ENCODE assay signal across 18 mouse cellular contexts in genomic region chr16:50839665-50840064, GRCm38 (mm10).
DNase-seq lines count a peak whose midpoint lies in the region; ATAC-seq and TF ChIP-seq lines count a peak whose summit lies in the region.
"Had no signal": no experiment of that assay in that cellular context is flagged by ENCODE, and none has a peak within 500 bp of the region (broad histone marks: within the 10 kb centered on the region; RNA-seq: fewer than 3 reads in every experiment).

No protein-coding gene starts in this region.

- in situ Hi-C loops in CH12.LX (cut with MboI; ENCODE audit: low pct_ligation_motif_present, low pct_unique_long_range_greater_than_20kb, low sequenced_read_pairs), result no loop called here

- H3K4me3 ChIP-seq in CH12.LX (replicated peaks in 1 of 3; ENCODE audit: low read depth in 2 of 3, low read length in 2 of 3, poor library complexity in 1 of 3), result no peak overlapping the region
- no peak overlapping the region for H3K4me3 ChIP-seq in heart, embryonic 12.5 days
- no peak overlapping the region for H3K4me3 ChIP-seq in kidney, embryonic 14.5 days (ENCODE audit: low read length)
- H3K4me3 ChIP-seq: embryonic facial prominence, embryonic 13.5 days; forebrain, embryonic 10.5 days; lung, embryonic 15.5 days; megakaryocyte, embryonic 14.5 days; neural tube, embryonic 15.5 days had no signal

- DNase-seq in frontal cortex, postnatal 10 days (ENCODE audit: low spot score in 2 of 2), result no peak
- DNase-seq in CH12.LX (ENCODE audit: extremely low read depth), result peak; percentile 79
- peak; percentile 48 for DNase-seq in heart, postnatal 4 days
- DNase-seq in lung, postnatal 36 days, result no peak
- DNase-seq in neural tube, embryonic 10.5 days (ENCODE audit: extremely low spot score, low spot score), result no peak
- DNase-seq: cerebellum, adult 11-12 months; kidney, adult 18-20 months; retina, postnatal 1 day; thymus, postnatal 4 days had no signal

- H3K27me3 ChIP-seq in CH12.LX (replicated peaks), result no peaks in the 10 kb centered on the region
- H3K27me3 ChIP-seq in heart, embryonic 12.5 days (replicated peaks), result no peaks in the 10 kb centered on the region
- no peaks in the 10 kb centered on the region for H3K27me3 ChIP-seq in kidney, embryonic 14.5 days (ENCODE audit: control insufficient read depth, insufficient read depth, low read length)
- H3K27me3 ChIP-seq: lung, embryonic 15.5 days; neural tube, embryonic 15.5 days had no signal

- no peak overlapping the region for H3K27ac ChIP-seq in CH12.LX (ENCODE audit: insufficient read depth, low read depth)
- peak overlapping the region; percentile 51; the same call in 1 of the 2 replicates for H3K27ac ChIP-seq in heart, embryonic 12.5 days (ENCODE audit: poor library complexity, severe bottlenecking)
- H3K27ac ChIP-seq in kidney, embryonic 14.5 days (ENCODE audit: low read depth, low read length), result no peak overlapping the region
- H3K27ac ChIP-seq: embryonic facial prominence, embryonic 13.5 days; forebrain, embryonic 10.5 days; hindbrain, postnatal 0 days; lung, embryonic 15.5 days; neural tube, embryonic 15.5 days had no signal

- no peaks in the 10 kb centered on the region for H3K79me2 ChIP-seq in CH12.LX (replicated peaks; ENCODE audit: control insufficient read depth, extremely low read depth, insufficient read depth, poor library complexity, severe bottlenecking)

- TF ChIP-seq POLR2A in CH12.LX (IDR thresholded peaks at IDR 0.05; ENCODE audit: low read depth, low read length), result no peak

- TF ChIP-seq CTCF in CH12.LX (conservative IDR thresholded peaks at IDR 0.05 in 1 of 2, IDR thresholded peaks at IDR 0.05 in 1 of 2; ENCODE audit: low read depth in 2 of 2, low read length in 2 of 2), result no peak

- no peaks in the 10 kb centered on the region for H3K9me3 ChIP-seq in CH12.LX (replicated peaks; ENCODE audit: low read length)
- no peaks in the 10 kb centered on the region for H3K9me3 ChIP-seq in heart, embryonic 12.5 days (replicated peaks)
- H3K9me3 ChIP-seq in kidney, embryonic 14.5 days (ENCODE audit: control insufficient read depth, low read length), result no peaks in the 10 kb centered on the region
- H3K9me3 ChIP-seq: embryonic facial prominence, embryonic 13.5 days; forebrain, embryonic 10.5 days; lung, embryonic 15.5 days; megakaryocyte, embryonic 14.5 days; neural tube, embryonic 15.5 days had no signal

- no peak overlapping the region for H3K4me2 ChIP-seq in CH12.LX (ENCODE audit: insufficient read depth, low read depth, poor library complexity, severe bottlenecking)
- H3K4me2 ChIP-seq in heart, embryonic 12.5 days, result peak overlapping the region; percentile 39
- no peak overlapping the region for H3K4me2 ChIP-seq in kidney, embryonic 14.5 days (replicated peaks; ENCODE audit: low read depth, low read length)
- H3K4me2 ChIP-seq: embryonic facial prominence, embryonic 13.5 days; lung, embryonic 15.5 days; neural tube, embryonic 15.5 days had no signal

- WGBS in heart, embryonic 12.5 days, result 28% methylated on average over 9 of the region's 9 CpGs
- 82% methylated on average over 9 of the region's 9 CpGs for WGBS in kidney, embryonic 14.5 days

- H3K9ac ChIP-seq in CH12.LX (ENCODE audit: insufficient read depth, low read depth), result no peak overlapping the region
- no peak overlapping the region for H3K9ac ChIP-seq in heart, embryonic 12.5 days
- H3K9ac ChIP-seq in kidney, embryonic 14.5 days (ENCODE audit: low read depth, low read length), result no peak overlapping the region
- H3K9ac ChIP-seq: embryonic facial prominence, embryonic 13.5 days; lung, embryonic 15.5 days; neural tube, embryonic 15.5 days had no signal

- no peak for TF ChIP-seq RAD21 in CH12.LX (IDR thresholded peaks at IDR 0.05; ENCODE audit: low read depth, low read length)

- peaks cover 0 to 13% of the 10 kb centered on the region in 2 experiments; a peak in 2 of 4 replicates for H3K4me1 ChIP-seq in CH12.LX (ENCODE audit: control insufficient read depth in 1 of 2, insufficient read depth in 2 of 2)
- H3K4me1 ChIP-seq in heart, embryonic 12.5 days (replicated peaks), result peaks cover 12% of the 10 kb centered on the region
- H3K4me1 ChIP-seq in kidney, embryonic 14.5 days (ENCODE audit: control insufficient read depth, insufficient read depth, low read length), result no peaks in the 10 kb centered on the region
- H3K4me1 ChIP-seq: forebrain, embryonic 10.5 days; lung, embryonic 15.5 days; neural tube, embryonic 15.5 days had no signal

- peak; percentile 71 for ATAC-seq in frontal cortex, adult (ENCODE audit: low TSS enrichment)
- peak; percentile 59 for ATAC-seq in heart, embryonic 12.5 days (ENCODE audit: insufficient number of reproducible peaks, low FRiP score)
- no peak for ATAC-seq in kidney, embryonic 14.5 days (ENCODE audit: low FRiP score, low TSS enrichment)
- ATAC-seq: hindbrain, postnatal 0 days had no signal

- dilution Hi-C loops in CH12.LX (cut with MboI; ENCODE audit: extremely low pct_ligation_motif_present, extremely low pct_unique_long_range_greater_than_20kb, low sequenced_read_pairs), result no loop called here

- no peak; the same call in 1 of the 2 replicates for TF ChIP-seq EP300 in CH12.LX (IDR thresholded peaks at IDR 0.05; ENCODE audit: low read length)

- H3K36me3 ChIP-seq in CH12.LX (replicated peaks in 1 of 2; ENCODE audit: control insufficient read depth in 1 of 2, insufficient read depth in 1 of 2, low read length in 1 of 2), result no peaks in the 10 kb centered on the region
- H3K36me3 ChIP-seq in heart, embryonic 12.5 days, result no peaks in the 10 kb centered on the region
- H3K36me3 ChIP-seq in kidney, embryonic 14.5 days (ENCODE audit: control insufficient read depth, insufficient read depth, low read length), result no peaks in the 10 kb centered on the region
- H3K36me3 ChIP-seq: embryonic facial prominence, embryonic 13.5 days; forebrain, embryonic 10.5 days; lung, embryonic 15.5 days; neural tube, embryonic 15.5 days had no signal

TF ChIP-seq in CH12.LX, 34 proteins besides CTCF, POLR2A, EP300 and RAD21:
- TF ChIP-seq JUND (conservative IDR thresholded peaks at IDR 0.05; ENCODE audit: low read depth, low read length) (peak; percentile 56), JUN (IDR thresholded peaks at IDR 0.05; ENCODE audit: insufficient read depth, low read depth, low read length) (peak; percentile 39; the same call in 1 of the 2 replicates), NRF1 (IDR thresholded peaks at IDR 0.05; ENCODE audit: low read depth, low read length) (no peak), BHLHE40 (IDR thresholded peaks at IDR 0.05; ENCODE audit: low read depth, low read length) (peak; percentile 62), ETS1 (conservative IDR thresholded peaks at IDR 0.05; ENCODE audit: low read depth, low read length) (peak; percentile 41; the same call in 1 of the 2 replicates), MEF2A (IDR thresholded peaks at IDR 0.05; ENCODE audit: borderline replicate concordance, low read depth, low read length) (peak; percentile 95), ELF1 (IDR thresholded peaks at IDR 0.05; ENCODE audit: low read depth, low read length) (no peak), IRF4 (IDR thresholded peaks at IDR 0.05; ENCODE audit: low read depth, low read length) (0 out of 2 replicates have a peak, but pooled peaks have one; percentile 11)

Comparison
In these comparisons a context has a peak if more than half of its experiments do, and no peak if none do; other contexts are left out.
1. DNase-seq: peak in CH12.LX (single experiment) and heart, postnatal 4 days (single experiment); none in frontal cortex, postnatal 10 days (0 of 2), lung, postnatal 36 days (single experiment) and neural tube, embryonic 10.5 days (single experiment).